Mouse (Mus musculus) embryonic fibroblast, embryonic 13.5 days (primary cell): ENCODE results near the gene Cxcr6.

Experiments
- CTCF ChIP-seq: IDR thresholded peaks from 2 replicates; pipeline ENCODE4 v1.5.1; 2011; ENCODE audit warnings: mild to moderate bottlenecking, control low read depth, low read length, moderate library complexity, borderline replicate concordance; ENCODE audit not compliant: insufficient read depth
- POLR2A ChIP-seq: IDR thresholded peaks from 2 replicates; pipeline ENCODE4 v1.6.1; 2011; ENCODE audit warnings: low read depth, mild to moderate bottlenecking, control low read depth, low read length, moderate library complexity

GRCm38 (mm10) chr9:123762886-123763285 is 43.4 kb upstream of the Cxcr6 start:
- no peak for TF ChIP-seq POLR2A
- no peak for TF ChIP-seq CTCF
